ENCODE assay signal across 27 mouse cellular contexts in the genomic region with DNA sequence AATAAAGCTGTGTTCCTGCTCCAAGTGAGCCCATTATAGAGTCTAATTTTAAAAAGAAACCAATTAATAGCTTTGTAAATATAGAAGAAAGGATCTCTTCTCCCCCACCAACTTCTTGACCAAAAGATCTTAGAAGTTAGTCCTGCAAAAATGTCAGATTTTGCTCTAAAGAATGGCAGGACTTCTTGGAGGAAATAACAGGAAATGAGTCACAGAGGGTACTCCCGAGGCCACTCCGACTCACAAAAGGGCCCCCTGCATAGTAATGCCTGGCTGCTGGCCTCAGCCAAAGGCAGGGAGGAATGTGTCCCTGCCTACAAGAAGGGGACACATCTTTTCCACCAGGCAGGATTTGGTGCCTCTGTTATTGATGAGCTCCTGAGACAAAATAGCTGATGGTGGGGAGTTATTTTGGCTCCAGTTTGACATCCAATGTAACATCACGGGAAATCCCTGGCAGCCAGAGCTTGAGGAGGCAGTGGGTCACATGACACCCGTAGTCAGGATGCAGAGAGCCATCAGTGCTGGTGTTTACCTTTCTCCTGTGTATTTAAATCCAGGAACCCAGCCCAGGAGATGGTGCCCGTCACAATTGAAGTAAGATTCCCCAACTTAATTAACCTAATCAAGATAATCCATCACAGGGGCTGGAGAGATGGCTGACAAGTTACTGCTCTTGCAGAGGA. TPM values are rescaled to one million over a fixed set of nuclear protein-coding genes. Genes with fewer than 3 reads are reported as not detected.
"Had no signal": no experiment of that assay in that cellular context is flagged by ENCODE, and none has a peak within 500 bp of the region (broad histone marks: within the 10 kb centered on the region; RNA-seq: fewer than 3 reads in every experiment).

No protein-coding gene starts in this region.

- H3K27me3 ChIP-seq: kidney, embryonic 15.5 days; limb, embryonic 13.5 days; liver, embryonic 15.5 days; lung, embryonic 15.5 days; midbrain, embryonic 15.5 days; neural tube, embryonic 13.5 days had no signal

- H3K9me3 ChIP-seq: kidney, embryonic 15.5 days; limb, embryonic 10.5 days; limb, embryonic 13.5 days; liver, embryonic 12.5 days; liver, embryonic 15.5 days; lung, embryonic 15.5 days; midbrain, embryonic 12.5 days; midbrain, embryonic 15.5 days; neural tube, embryonic 13.5 days had no signal

- H3K9ac ChIP-seq: kidney, embryonic 15.5 days; limb, embryonic 13.5 days; liver, embryonic 12.5 days; liver, embryonic 15.5 days; lung, embryonic 15.5 days; midbrain, embryonic 12.5 days; midbrain, embryonic 15.5 days; neural tube, embryonic 13.5 days had no signal

- H3K4me2 ChIP-seq: kidney, embryonic 15.5 days; limb, embryonic 13.5 days; liver, embryonic 12.5 days; liver, embryonic 15.5 days; lung, embryonic 15.5 days; midbrain, embryonic 12.5 days; midbrain, embryonic 15.5 days; neural tube, embryonic 13.5 days had no signal

- DNase-seq: kidney, postnatal 10 days; kidney, postnatal 36 days; liver; lung, adult 18-20 months; lung, postnatal 10 days; lung, postnatal 36 days; retina, postnatal 1 day; right cerebral cortex, postnatal 25 days; thymus, adult 18-20 months; thymus, postnatal 36 days had no signal

- H3K36me3 ChIP-seq: kidney, embryonic 15.5 days; limb, embryonic 10.5 days; limb, embryonic 13.5 days; liver, embryonic 12.5 days; liver, embryonic 15.5 days; lung, embryonic 15.5 days; midbrain, embryonic 12.5 days; midbrain, embryonic 15.5 days; neural tube, embryonic 13.5 days had no signal

- ATAC-seq: liver, embryonic 12.5 days; midbrain, embryonic 15.5 days had no signal

- H3K4me1 ChIP-seq: kidney, embryonic 15.5 days; limb, embryonic 10.5 days; limb, embryonic 13.5 days; midbrain, embryonic 12.5 days; midbrain, embryonic 15.5 days; neural tube, embryonic 13.5 days had no signal

- H3K27ac ChIP-seq: kidney, embryonic 15.5 days; limb, embryonic 10.5 days; limb, embryonic 13.5 days; liver, embryonic 12.5 days; liver, embryonic 15.5 days; lung, embryonic 15.5 days; midbrain, embryonic 12.5 days; midbrain, embryonic 15.5 days; neural tube, embryonic 13.5 days had no signal

- H3K4me3 ChIP-seq: kidney, embryonic 15.5 days; limb, embryonic 10.5 days; limb, embryonic 13.5 days; liver, embryonic 12.5 days; liver, embryonic 15.5 days; lung, embryonic 15.5 days; midbrain, embryonic 12.5 days; midbrain, embryonic 15.5 days; neural tube, embryonic 13.5 days had no signal

RNA-seq across cellular contexts. Expression of gene Scn10a, which starts 22.1 kb away (rescaled TPM):
- total RNA-seq: layer of hippocampus, adult 8-10 months; layer of hippocampus, postnatal 14 days; megakaryocyte, adult 5-6 weeks; neutrophil, adult 5-6 weeks had no signal
- polyA plus RNA-seq: kidney, embryonic 15.5 days; limb, embryonic 10.5 days; limb, embryonic 13.5 days; midbrain, embryonic 12.5 days; midbrain, embryonic 15.5 days; small intestine, adult 2 months; spleen, adult 2 months; stomach, embryonic 16.5 days; urinary bladder, adult 2 months had no signal
